ENCODE assay signal across 11 mouse cellular contexts in the genomic region with DNA sequence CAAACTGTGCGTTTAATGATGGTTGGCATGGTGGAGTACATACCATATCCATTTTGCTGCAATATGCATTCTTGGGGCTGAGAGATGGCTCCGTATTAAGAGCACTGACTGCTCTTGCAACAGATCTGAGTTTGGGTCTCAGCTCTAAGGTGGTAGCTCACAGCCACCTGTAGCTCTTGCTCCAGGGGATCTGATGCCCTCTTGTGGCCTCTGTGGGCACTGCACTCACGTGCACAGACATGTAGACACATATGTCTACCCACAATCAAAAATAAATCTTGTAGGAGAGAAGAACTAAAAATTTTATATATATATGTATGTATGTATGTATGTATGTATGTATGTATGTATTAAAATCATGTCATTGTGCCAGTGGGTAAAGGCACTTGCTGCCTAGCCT.
A peak's percentile ranks its signal among the peaks of the same experiment; 100 is the strongest.
DNase-seq lines count a peak whose midpoint lies in the region; ATAC-seq and TF ChIP-seq lines count a peak whose summit lies in the region.
"Had no signal": no experiment of that assay in that cellular context is flagged by ENCODE, and none has a peak within 500 bp of the region (broad histone marks: within the 10 kb centered on the region; RNA-seq: fewer than 3 reads in every experiment).

No protein-coding gene starts in this region.

- H3K4me1 ChIP-seq in lung, adult 2 months (ENCODE audit: control insufficient read depth, insufficient read depth, low read length) = no peaks in the 10 kb centered on the region
- H3K4me1 ChIP-seq in stomach, postnatal 0 days (replicated peaks; ENCODE audit: control insufficient read depth, insufficient read depth) = 0 out of 2 replicates have a peak, but pooled peaks cover 2% of the 10 kb centered on the region
- H3K4me1 ChIP-seq in midbrain, embryonic 14.5 days (ENCODE audit: control insufficient read depth, insufficient read depth, low read length) = no peaks in the 10 kb centered on the region

- no peaks in the 10 kb centered on the region for H3K27me3 ChIP-seq in stomach, postnatal 0 days (ENCODE audit: control insufficient read depth, insufficient read depth, low read length)
- H3K27me3 ChIP-seq in midbrain, embryonic 14.5 days (ENCODE audit: control insufficient read depth, insufficient read depth, low read length) = no peaks in the 10 kb centered on the region

- no peaks in the 10 kb centered on the region for H3K36me3 ChIP-seq in stomach, postnatal 0 days (ENCODE audit: control insufficient read depth, insufficient read depth, low read length)
- H3K36me3 ChIP-seq in midbrain, embryonic 14.5 days (ENCODE audit: control insufficient read depth, insufficient read depth, low read length) = no peaks in the 10 kb centered on the region
- H3K36me3 ChIP-seq: G1E; heart, embryonic 13.5 days; neural tube, embryonic 12.5 days had no signal

- TF ChIP-seq CTCF in lung, adult 2 months (IDR thresholded peaks at IDR 0.05; ENCODE audit: insufficient read depth, low read length) = peak; percentile 54
- peak; percentile 59 for TF ChIP-seq CTCF in stomach, postnatal 0 days (IDR thresholded peaks at IDR 0.05; ENCODE audit: low read depth)

- ATAC-seq in stomach, postnatal 0 days (ENCODE audit: low FRiP score, low TSS enrichment) = no peak
- ATAC-seq in midbrain, embryonic 14.5 days (ENCODE audit: low FRiP score, low TSS enrichment) = no peak

- no peak for TF ChIP-seq EP300 in stomach, postnatal 0 days (optimal IDR thresholded peaks at IDR 0.05)

- no peak overlapping the region for H3K4me3 ChIP-seq in lung, adult 2 months (replicated peaks; ENCODE audit: extremely low read depth, low read depth, low read length)
- no peak overlapping the region for H3K4me3 ChIP-seq in stomach, postnatal 0 days (ENCODE audit: low read depth, low read length)
- H3K4me3 ChIP-seq in midbrain, embryonic 14.5 days (replicated peaks; ENCODE audit: low read depth, low read length) = no peak overlapping the region
- H3K4me3 ChIP-seq: heart, embryonic 13.5 days; neural tube, embryonic 12.5 days had no signal

- H3K27ac ChIP-seq in stomach, postnatal 0 days (replicated peaks) = no peak overlapping the region
- no peak overlapping the region for H3K27ac ChIP-seq in midbrain, embryonic 14.5 days (replicated peaks; ENCODE audit: low read depth, low read length)
- H3K27ac ChIP-seq: heart, embryonic 13.5 days; neural tube, embryonic 12.5 days had no signal

- no peak overlapping the region for H3K9ac ChIP-seq in stomach, postnatal 0 days (ENCODE audit: low read length)
- no peak overlapping the region for H3K9ac ChIP-seq in midbrain, embryonic 14.5 days (replicated peaks; ENCODE audit: low read length)
- H3K9ac ChIP-seq: heart, embryonic 13.5 days; neural tube, embryonic 12.5 days had no signal

- no peaks in the 10 kb centered on the region for H3K9me3 ChIP-seq in stomach, postnatal 0 days (ENCODE audit: control insufficient read depth, low read length)
- H3K9me3 ChIP-seq in midbrain, embryonic 14.5 days (ENCODE audit: control insufficient read depth, low read length) = no peaks in the 10 kb centered on the region
- H3K9me3 ChIP-seq: neural tube, embryonic 12.5 days had no signal

- no peak overlapping the region for H3K4me2 ChIP-seq in stomach, postnatal 0 days (replicated peaks; ENCODE audit: low read depth)
- H3K4me2 ChIP-seq in midbrain, embryonic 14.5 days (ENCODE audit: low read length) = no peak overlapping the region
- H3K4me2 ChIP-seq: heart, embryonic 13.5 days; neural tube, embryonic 12.5 days had no signal

- 89% methylated on average over 3 of the region's 3 CpGs for WGBS in lung, adult 2 months
- WGBS in stomach, postnatal 0 days = 96% methylated on average over 3 of the region's 3 CpGs
- 92% methylated on average over 3 of the region's 3 CpGs for WGBS in midbrain, embryonic 14.5 days

- no peak for TF ChIP-seq POLR2A in lung, adult 2 months (IDR thresholded peaks at IDR 0.05; ENCODE audit: borderline replicate concordance, extremely low read depth, low read depth, low read length)

- DNase-seq in cerebellum, postnatal 10 days = peak; percentile 39 to 44
- no peak for DNase-seq in cerebellum, adult 9-10 months
- DNase-seq in lung, adult 2 months = no peak
- no peak for DNase-seq in lung, postnatal 25 days (ENCODE audit: low spot score)
- DNase-seq in brain, adult 2 months (ENCODE audit: low read depth, low spot score) = peak; percentile 10
- DNase-seq in stomach, postnatal 0 days (ENCODE audit: low spot score) = no peak
- DNase-seq in right cerebral cortex, postnatal 25 days = no peak
- no peak for DNase-seq in midbrain, embryonic 14.5 days

Comparison
In these comparisons a context has a peak if more than half of its experiments do, and no peak if none do; other contexts are left out.
1. DNase-seq: peak in cerebellum, postnatal 10 days (2 of 2) and brain, adult 2 months (single experiment); none in cerebellum, adult 9-10 months (single experiment), lung, adult 2 months (single experiment), lung, postnatal 25 days (single experiment), stomach, postnatal 0 days (single experiment), right cerebral cortex, postnatal 25 days (single experiment) and midbrain, embryonic 14.5 days (single experiment).